Mouse (Mus musculus) heart, embryonic 13.5 days (tissue): ENCODE data around the gene Dhrs7b. TPM values are rescaled to one million over a fixed set of nuclear protein-coding genes. Genes with fewer than 3 reads are reported as not detected.

Experiments used
- ATAC-seq: fragments of 200-750 bp; cut with Nextera tagmentation; 2 replicates; pipeline ENCODE4 v1.8.0; 2017; ENCODE audit warnings: moderate TSS enrichment; ENCODE audit not compliant: insufficient number of reproducible peaks, low FRiP score, low TSS enrichment; ENCODE audit errors: extremely low read depth
- H3K27ac ChIP-seq: fragments of 300-500 bp; sonication (generic); replicated peaks from 2 replicates; pipeline ENCODE4 v1.5.1; 2015; ENCODE audit warnings: moderate library complexity, mild to moderate bottlenecking, inconsistent platforms
- H3K27me3 ChIP-seq: fragments of 300-500 bp; sonication (generic); replicated peaks from 2 replicates; pipeline ENCODE4 v1.6.1; 2015; ENCODE audit warnings: mild to moderate bottlenecking, inconsistent platforms
- H3K36me3 ChIP-seq: fragments of 300-500 bp; sonication (generic); 2 replicates; pipeline ENCODE4 v1.6.1; 2015; ENCODE audit warnings: mild to moderate bottlenecking, inconsistent platforms
- H3K4me1 ChIP-seq: fragments of 300-500 bp; sonication (generic); 2 replicates; pipeline ENCODE4 v1.6.1; 2015; ENCODE audit warnings: inconsistent platforms
- H3K4me2 ChIP-seq: fragments of 300-500 bp; sonication (generic); 2 replicates; pipeline ENCODE4 v1.6.1; 2015; ENCODE audit warnings: inconsistent platforms, mild to moderate bottlenecking, moderate library complexity
- H3K4me3 ChIP-seq: fragments of 300-500 bp; sonication (generic); 2 replicates; pipeline ENCODE4 v1.5.1; 2015; ENCODE audit warnings: moderate library complexity, mild to moderate bottlenecking, inconsistent platforms
- H3K9ac ChIP-seq: fragments of 300-500 bp; sonication (generic); 2 replicates; pipeline ENCODE4 v1.6.1; 2015; ENCODE audit warnings: inconsistent platforms, mild to moderate bottlenecking, moderate library complexity
- H3K9me3 ChIP-seq: fragments of 300-500 bp; sonication (generic); 2 replicates; pipeline ENCODE4 v1.6.1; 2016; ENCODE audit warnings: inconsistent platforms
- WGBS: fragments of 180-500 bp; shearing (Covaris S2); methylation state at CpG from one replicate; pipeline ENCODE4 v1.1.7; 2015; ENCODE audit warnings: mixed read lengths; 5-methylcytosine and 5-hydroxymethylcytosine counted together
- polyA plus RNA-seq: library from polyadenylated mRNA; unstranded; fragments of >200 nt; fragmentation: Nextera tagmentation; extraction: Ambion mirVana; gene quantifications from 2 replicates; pipeline ENCODE4 v1.2.1, GENCODE M21; 2015

Gene Dhrs7b
- 30.9 and 35.9 TPM in 2 replicates for polyA plus RNA-seq

DNA sequence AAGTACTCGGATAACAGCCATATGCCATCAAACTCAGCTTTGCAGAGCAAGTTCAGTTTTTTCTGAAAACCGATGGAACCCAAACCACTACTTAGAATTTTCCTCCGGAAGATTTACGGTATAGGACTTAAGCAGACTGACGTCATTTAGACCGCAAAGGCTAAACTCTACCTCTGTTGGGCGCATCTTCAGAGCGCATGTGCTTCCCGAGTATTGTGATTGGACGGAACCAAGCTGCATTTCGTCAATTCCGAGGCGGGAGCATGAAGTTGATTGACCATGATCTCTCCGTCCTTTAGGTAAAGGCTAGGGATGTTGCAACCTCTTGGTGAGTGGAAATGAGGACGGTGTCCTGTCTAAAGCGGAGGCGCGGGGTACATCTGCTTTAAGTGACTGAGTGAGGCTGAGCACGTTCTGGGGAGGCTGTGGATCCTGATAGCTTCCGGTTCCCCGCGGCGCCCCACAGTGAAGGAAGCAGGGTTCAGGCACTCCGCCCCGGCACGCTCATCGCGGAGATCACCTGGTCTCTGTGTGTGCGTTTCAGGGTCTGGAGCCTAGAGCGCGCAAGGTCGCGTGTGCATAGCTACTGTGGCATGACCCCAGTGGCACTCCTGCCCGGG, at the start of gene Dhrs7b:
Gene Dhrs7b (plus strand): TSS at position 199 of the 620 bp plus-strand sequence.
- peak within 1 kb of the TSS; percentile 92 for H3K9ac ChIP-seq
- peak within 1 kb of the TSS; percentile 71 for H3K27ac ChIP-seq
- under 1% methylated on average over 34 of the region's 34 CpGs for WGBS
- peaks cover 8% of the 10 kb centered on the region for H3K4me1 ChIP-seq
- H3K36me3 ChIP-seq = peaks cover 7% of the 10 kb centered on the region
- peak; percentile 83; the same call in 1 of the 2 replicates for ATAC-seq
- H3K4me3 ChIP-seq = peak within 1 kb of the TSS; percentile 81
- H3K4me2 ChIP-seq = peak within 1 kb of the TSS; percentile 88
- H3K27me3 ChIP-seq = 0 out of 2 replicates have a peak, but pooled peaks cover 4% of the 10 kb centered on the region
- no peaks in the 10 kb centered on the region for H3K9me3 ChIP-seq

DNA sequence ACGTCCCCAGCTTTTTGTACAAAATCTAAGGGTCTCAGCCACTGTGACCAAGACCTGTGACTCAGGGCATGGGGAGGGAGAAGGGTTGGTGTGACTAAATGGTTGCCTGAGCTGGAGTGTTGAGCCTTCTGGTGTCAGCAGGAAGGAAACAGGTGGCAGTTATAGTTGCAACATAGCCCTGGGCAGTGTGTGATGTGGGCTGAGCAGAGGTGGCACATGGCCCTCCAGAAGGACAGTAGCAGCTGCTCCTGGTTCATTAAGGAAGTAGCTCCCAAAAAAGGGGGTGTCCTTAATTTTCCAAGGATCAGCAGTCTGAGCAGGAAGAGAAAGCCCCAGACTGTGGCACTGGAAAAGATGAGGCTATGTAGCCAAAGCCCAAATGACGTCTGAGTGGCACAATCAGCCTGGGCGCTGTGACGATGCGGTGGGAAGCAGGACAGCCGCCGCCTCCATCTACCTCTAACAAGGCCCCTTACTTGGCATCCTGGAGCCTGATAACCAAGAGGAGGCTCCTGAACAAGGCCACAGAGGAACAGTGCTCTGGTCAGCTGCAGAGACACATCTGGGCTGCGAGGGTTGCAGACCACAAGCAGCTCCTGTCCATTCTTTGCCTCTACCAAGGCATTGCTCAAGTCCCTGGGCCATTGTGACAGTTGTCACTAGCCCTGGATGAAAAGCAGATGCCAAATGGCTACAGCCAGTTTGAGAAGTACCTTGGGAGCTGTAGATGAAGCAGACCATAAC, 46.1 kb upstream of the Dhrs7b start:
- H3K36me3 ChIP-seq = peaks cover 90% of the 10 kb centered on the region
- no peaks in the 10 kb centered on the region for H3K9me3 ChIP-seq
- peaks cover 40% of the 10 kb centered on the region for H3K4me1 ChIP-seq
- H3K4me3 ChIP-seq = no peak overlapping the region
- no peak overlapping the region for H3K27ac ChIP-seq
- H3K9ac ChIP-seq = no peak overlapping the region
- no peak for ATAC-seq
- H3K4me2 ChIP-seq = no peak overlapping the region
- 82% methylated on average over 8 of the region's 8 CpGs for WGBS
- H3K27me3 ChIP-seq = no peaks in the 10 kb centered on the region

DNA sequence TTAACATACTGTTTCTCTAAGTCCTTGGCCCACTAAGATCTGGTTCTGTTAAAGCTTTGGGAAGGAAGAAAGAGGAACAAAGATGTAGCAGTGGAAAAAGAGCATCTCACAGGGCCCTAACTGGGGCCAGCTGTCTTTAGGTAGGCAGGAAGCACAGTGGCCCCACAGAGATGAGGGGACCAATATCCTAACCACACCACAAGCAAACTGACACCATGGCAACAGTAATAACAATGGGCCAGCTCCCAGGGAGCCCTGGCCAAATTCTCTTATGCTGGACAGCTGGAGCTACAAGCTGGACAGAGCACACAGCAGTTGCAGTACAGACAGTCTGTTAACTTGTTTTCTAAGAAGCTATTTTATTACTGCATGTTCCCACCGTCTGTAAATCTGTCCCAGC, 42.8 kb upstream of the Dhrs7b start:
- Histone ChIP-seq H3K9ac (no peak overlapping the region), H3K4me2 (no peak overlapping the region), H3K27me3 (no peaks in the 10 kb centered on the region), H3K4me1 (peaks cover 8% of the 10 kb centered on the region), H3K27ac (no peak overlapping the region), H3K9me3 (no peaks in the 10 kb centered on the region), H3K36me3 (peaks cover 96% of the 10 kb centered on the region), H3K4me3 (no peak overlapping the region)
- no peak for ATAC-seq
- 61% methylated on average over 1 of the region's 1 CpGs for WGBS

DNA sequence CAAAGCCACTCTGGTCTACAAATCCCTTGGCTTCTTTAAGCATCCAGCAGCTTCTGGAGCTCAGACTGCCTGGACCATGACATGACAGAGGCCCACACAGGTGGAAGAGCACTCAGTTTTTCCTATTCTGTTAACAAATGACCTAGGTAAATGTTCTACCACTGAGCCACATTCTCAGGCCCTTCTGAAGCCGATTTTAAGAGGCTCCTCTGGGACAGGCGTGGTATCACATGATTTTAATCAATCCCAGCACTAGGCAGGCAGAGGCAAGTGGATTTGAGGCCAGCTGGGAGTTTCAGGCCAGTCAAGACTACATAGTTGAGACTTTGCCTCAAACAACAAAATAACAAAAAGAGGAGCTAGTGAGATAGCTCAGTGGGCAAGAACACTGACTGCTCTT, 40.0 kb upstream of the Dhrs7b start:
- peaks cover 94% of the 10 kb centered on the region for H3K36me3 ChIP-seq
- ATAC-seq = no peak

DNA sequence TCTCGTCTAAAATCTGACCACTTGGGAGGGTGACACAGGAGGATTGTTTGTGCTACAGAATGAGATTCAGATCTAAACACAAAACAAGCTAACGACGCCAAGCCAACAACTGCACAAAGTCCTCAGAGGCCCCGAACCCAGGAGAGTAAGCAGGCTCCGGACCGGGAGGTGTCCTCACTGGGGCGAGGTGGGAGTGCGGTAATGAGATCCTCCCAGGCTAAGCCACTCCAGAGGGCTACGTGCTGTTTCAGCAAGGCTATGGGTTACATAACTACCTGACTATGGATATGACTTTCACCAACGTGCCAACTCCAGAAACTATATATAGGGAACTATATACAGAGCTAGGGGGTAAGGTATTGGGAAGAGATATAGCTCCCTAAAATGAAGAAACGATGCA, 34.1 kb upstream of the Dhrs7b start:
- Histone ChIP-seq H3K27ac (no peak overlapping the region), H3K36me3 (peaks cover 83% of the 10 kb centered on the region), H3K4me1 (0 out of 2 replicates have a peak, but pooled peaks cover 3% of the 10 kb centered on the region), H3K27me3 (no peaks in the 10 kb centered on the region), H3K9ac (no peak overlapping the region), H3K9me3 (no peaks in the 10 kb centered on the region), H3K4me2 (no peak overlapping the region), H3K4me3 (no peak overlapping the region)
- 77% methylated on average over 11 of the region's 11 CpGs for whole genome bisulfite sequencing
- no peak for ATAC-seq

More for the DNA sequence above, 40.0 kb upstream of the Dhrs7b start:
- Histone ChIP-seq H3K4me1 (0 out of 2 replicates have a peak, but pooled peaks cover 4% of the 10 kb centered on the region), H3K9me3 (no peaks in the 10 kb centered on the region), H3K4me3 (no peak overlapping the region), H3K27me3 (no peaks in the 10 kb centered on the region), H3K27ac (no peak overlapping the region), H3K9ac (no peak overlapping the region), H3K4me2 (no peak overlapping the region)
- 80% methylated on average over 2 of the region's 2 CpGs for WGBS

DNA sequence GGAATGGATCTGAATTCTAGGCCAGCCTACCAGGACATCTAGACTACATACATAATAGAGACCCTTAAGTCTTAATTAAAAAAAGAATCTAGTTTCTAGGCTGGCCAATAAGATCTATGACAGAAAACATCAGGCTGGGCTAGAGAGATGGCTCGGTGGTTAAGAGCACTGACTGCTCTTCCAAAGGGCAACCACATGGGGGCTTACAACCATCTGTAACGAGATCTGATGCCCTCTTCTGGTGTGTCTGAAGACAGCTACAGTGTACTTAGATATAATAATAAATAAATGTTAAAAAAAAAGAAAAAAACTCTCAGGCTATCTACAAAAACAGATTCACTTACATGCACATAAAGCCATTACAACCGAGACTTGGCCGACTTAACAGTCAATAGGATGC, 30.5 kb upstream of the Dhrs7b start:
- H3K36me3 ChIP-seq = peaks cover 66% of the 10 kb centered on the region
- H3K4me1 ChIP-seq = 0 out of 2 replicates have a peak, but pooled peaks cover 3% of the 10 kb centered on the region
- H3K9me3 ChIP-seq = no peaks in the 10 kb centered on the region
- no peak overlapping the region for H3K9ac ChIP-seq
- no peak overlapping the region for H3K4me2 ChIP-seq
- no peak overlapping the region for H3K4me3 ChIP-seq
- no peak overlapping the region for H3K27ac ChIP-seq
- H3K27me3 ChIP-seq = no peaks in the 10 kb centered on the region
- 88% methylated on average over 4 of the region's 4 CpGs for WGBS
- no peak for ATAC-seq

DNA sequence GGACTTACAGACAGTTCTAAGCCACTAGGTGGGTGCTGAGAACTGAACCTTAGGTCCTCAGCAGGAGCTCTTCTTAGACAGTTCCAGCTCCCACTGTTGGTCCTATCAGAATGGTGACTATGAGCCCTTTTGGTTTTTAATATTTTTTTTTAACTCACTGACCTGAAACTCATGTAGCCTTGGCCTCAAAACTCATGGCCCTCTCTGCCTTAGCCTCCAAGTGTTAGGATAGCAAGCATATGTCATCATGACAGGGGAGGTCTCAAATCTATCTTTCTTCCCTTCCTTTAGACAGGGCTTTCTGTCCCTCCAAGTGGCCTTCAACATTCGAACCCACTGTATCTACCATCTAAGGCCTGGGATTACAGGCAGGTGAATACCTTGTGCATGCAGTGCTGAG, 29.5 kb upstream of the Dhrs7b start:
- Histone ChIP-seq H3K36me3 (peaks cover 63% of the 10 kb centered on the region), H3K4me1 (0 out of 2 replicates have a peak, but pooled peaks cover 3% of the 10 kb centered on the region), H3K4me2 (no peak overlapping the region), H3K4me3 (no peak overlapping the region), H3K27me3 (no peaks in the 10 kb centered on the region), H3K27ac (no peak overlapping the region), H3K9ac (no peak overlapping the region), H3K9me3 (no peaks in the 10 kb centered on the region)
- no peak for ATAC-seq
- WGBS = 57% methylated on average over 1 of the region's 1 CpGs

DNA sequence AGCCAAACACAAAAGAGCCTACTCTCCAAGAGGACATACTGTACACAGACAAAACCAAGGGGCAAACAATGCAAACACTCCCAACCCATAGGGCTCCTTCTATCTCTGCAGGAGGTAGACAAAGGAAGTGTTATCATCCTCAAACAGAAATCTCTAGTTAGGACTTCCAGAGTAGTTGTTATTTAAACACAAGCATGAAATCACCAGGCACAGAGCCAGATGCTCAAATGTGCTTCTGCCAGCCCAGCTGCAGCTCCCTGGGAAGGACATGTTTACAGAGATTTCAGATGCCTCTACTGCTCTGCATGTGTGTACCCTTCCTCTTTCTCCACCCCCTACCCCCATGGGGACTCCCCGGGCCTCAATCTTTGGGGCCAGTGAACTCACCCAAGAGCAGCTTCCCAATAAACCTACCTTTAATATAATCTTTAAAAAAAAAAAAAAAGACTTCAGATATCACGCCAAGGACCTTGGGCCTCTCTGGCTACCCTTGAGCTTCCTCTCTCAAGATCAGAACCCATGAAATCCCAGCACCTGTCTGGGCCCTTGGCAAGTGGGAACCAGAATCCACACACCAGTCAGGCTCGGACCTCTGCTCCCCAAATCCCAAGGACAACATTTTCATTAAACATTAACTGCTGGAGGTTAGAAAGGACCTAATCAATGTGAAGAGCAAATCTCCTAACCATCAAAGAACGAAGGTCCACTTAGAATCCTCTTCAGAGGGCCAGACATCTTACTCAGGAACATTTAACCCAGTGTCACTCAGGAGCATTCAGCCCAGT, 22.0 kb upstream of the Dhrs7b start:
- Histone ChIP-seq H3K27ac (peak overlapping the region; percentile 37), H3K4me2 (peak overlapping the region; percentile 72; the same call in 1 of the 2 replicates), H3K36me3 (peaks cover 12% of the 10 kb centered on the region), H3K4me1 (peaks cover 30% of the 10 kb centered on the region), H3K27me3 (no peaks in the 10 kb centered on the region), H3K9ac (peak overlapping the region; percentile 45), H3K9me3 (no peaks in the 10 kb centered on the region), H3K4me3 (no peak overlapping the region)
- WGBS = 68% methylated on average over 4 of the region's 4 CpGs
- no peak for ATAC-seq

DNA sequence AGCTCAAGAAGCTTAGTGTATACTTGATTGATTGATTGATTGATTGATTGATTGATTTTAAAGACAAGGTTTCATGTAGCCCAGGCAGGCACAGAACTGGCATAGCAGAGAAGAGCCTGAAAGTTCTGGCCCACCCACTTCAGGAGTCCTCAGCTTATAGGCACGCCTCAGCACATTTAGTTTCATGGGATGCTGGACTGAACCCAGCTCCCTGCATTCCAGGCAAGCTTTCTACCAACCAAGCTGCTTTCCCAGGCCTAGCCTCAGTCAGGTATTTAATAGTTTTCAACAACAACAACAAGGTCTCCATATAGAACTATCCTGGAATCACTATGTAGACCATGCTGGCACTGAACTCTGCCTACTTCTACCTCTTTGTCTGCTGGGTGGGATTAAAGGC, 20.9 kb upstream of the Dhrs7b start:
- Histone ChIP-seq H3K27me3 (no peaks in the 10 kb centered on the region), H3K9ac (peak overlapping the region; percentile 62), H3K4me1 (peaks cover 30% of the 10 kb centered on the region), H3K4me3 (peak overlapping the region; percentile 52), H3K4me2 (peak overlapping the region; percentile 72), H3K9me3 (no peaks in the 10 kb centered on the region), H3K36me3 (peaks cover 2% of the 10 kb centered on the region; the same call in 1 of the 2 replicates), H3K27ac (no peak overlapping the region)
- ATAC-seq = no peak
- 68% methylated on average over 1 of the region's 1 CpGs for WGBS

DNA sequence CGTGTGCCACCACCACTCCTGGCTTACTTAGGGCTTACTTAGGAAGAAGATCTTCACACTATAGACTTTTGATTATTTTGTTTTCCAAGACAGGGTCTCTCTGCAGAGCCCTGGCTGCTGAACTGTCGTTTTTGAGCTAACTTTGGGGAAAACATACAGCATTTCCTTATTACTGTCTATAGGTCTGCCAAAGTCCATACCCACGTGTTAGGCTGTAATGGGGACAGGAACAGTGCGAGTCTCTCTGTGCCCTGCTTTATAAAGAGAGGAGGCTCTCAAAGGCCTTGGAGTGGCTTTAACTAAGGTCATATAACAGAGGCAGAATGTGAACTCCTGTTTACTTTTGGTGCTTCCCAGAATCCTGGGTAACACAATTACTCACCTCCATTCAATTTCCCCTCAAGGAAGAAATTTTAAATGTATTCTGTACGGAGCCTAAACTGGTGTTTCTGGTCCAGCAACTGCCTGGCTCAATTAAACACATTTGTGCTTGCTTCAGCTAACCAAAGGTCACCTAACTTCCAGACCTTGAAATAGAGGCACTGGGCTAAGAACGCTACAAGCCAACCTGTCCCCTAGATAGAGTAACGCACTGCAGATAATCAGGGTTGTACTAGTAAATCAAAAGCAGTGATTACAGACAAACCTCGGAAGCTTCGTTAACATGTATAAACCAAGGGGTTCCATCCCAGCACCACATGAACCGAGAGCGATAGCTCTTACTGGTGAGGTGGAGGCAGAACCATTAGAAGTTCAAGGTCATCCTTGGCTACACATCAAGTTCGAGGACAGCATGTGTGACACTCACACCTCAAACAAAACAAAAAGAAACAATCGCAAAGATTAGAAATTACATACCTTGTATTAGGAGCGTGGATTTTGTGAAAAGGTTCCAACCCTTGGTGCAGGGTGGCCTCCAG, 20.1 kb upstream of the Dhrs7b start:
- H3K4me3 ChIP-seq = peak overlapping the region; percentile 52
- no peak overlapping the region for H3K27ac ChIP-seq
- H3K27me3 ChIP-seq = no peaks in the 10 kb centered on the region
- no peak for ATAC-seq
- peaks cover 2% of the 10 kb centered on the region; the same call in 1 of the 2 replicates for H3K36me3 ChIP-seq
- H3K4me2 ChIP-seq = peak overlapping the region; percentile 72
- no peaks in the 10 kb centered on the region for H3K9me3 ChIP-seq
- WGBS = 15% methylated on average over 14 of the region's 14 CpGs
- peaks cover 30% of the 10 kb centered on the region for H3K4me1 ChIP-seq
- H3K9ac ChIP-seq = peak overlapping the region; percentile 62
